In genomic region chr4:104656728-104657127, GRCm38 (mm10) we compare ENCODE assay signal across 15 mouse cellular contexts.
DNase-seq lines count a peak whose midpoint lies in the region; ATAC-seq lines count a peak whose summit lies in the region.
"Had no signal": no experiment of that assay in that cellular context is flagged by ENCODE, and none has a peak within 500 bp of the region (broad histone marks: within the 10 kb centered on the region; RNA-seq: fewer than 3 reads in every experiment).

No protein-coding gene starts in this region.

- no peak overlapping the region for H3K9ac ChIP-seq in kidney, embryonic 14.5 days (ENCODE audit: low read depth, low read length)
- no peak overlapping the region for H3K9ac ChIP-seq in heart, embryonic 13.5 days
- H3K9ac ChIP-seq: forebrain, embryonic 12.5 days; hindbrain, embryonic 13.5 days; neural tube, embryonic 15.5 days had no signal

- WGBS in kidney, embryonic 14.5 days, result 93% methylated on average over 7 of the region's 7 CpGs
- 47% methylated on average over 7 of the region's 7 CpGs for WGBS in heart, embryonic 13.5 days

- H3K36me3 ChIP-seq in kidney, embryonic 14.5 days (ENCODE audit: control insufficient read depth, insufficient read depth, low read length), result no peaks in the 10 kb centered on the region
- H3K36me3 ChIP-seq in heart, embryonic 13.5 days, result no peaks in the 10 kb centered on the region
- H3K36me3 ChIP-seq: forebrain, embryonic 12.5 days; hindbrain, embryonic 13.5 days; neural tube, embryonic 15.5 days had no signal

- no peaks in the 10 kb centered on the region for H3K9me3 ChIP-seq in kidney, embryonic 14.5 days (ENCODE audit: control insufficient read depth, low read length)
- no peaks in the 10 kb centered on the region for H3K9me3 ChIP-seq in heart, embryonic 13.5 days
- H3K9me3 ChIP-seq: forebrain, embryonic 12.5 days; hindbrain, embryonic 13.5 days; neural tube, embryonic 15.5 days had no signal

- no peaks in the 10 kb centered on the region for H3K4me1 ChIP-seq in kidney, embryonic 14.5 days (ENCODE audit: control insufficient read depth, insufficient read depth, low read length)
- H3K4me1 ChIP-seq in heart, embryonic 13.5 days, result peaks cover 19% of the 10 kb centered on the region
- H3K4me1 ChIP-seq: forebrain, embryonic 12.5 days; neural tube, embryonic 15.5 days had no signal

- no peaks in the 10 kb centered on the region for H3K27me3 ChIP-seq in kidney, embryonic 14.5 days (ENCODE audit: control insufficient read depth, insufficient read depth, low read length)
- no peaks in the 10 kb centered on the region for H3K27me3 ChIP-seq in heart, embryonic 13.5 days (replicated peaks)
- H3K27me3 ChIP-seq: forebrain, embryonic 12.5 days; hindbrain, embryonic 13.5 days; neural tube, embryonic 15.5 days had no signal

- H3K27ac ChIP-seq in kidney, embryonic 14.5 days (ENCODE audit: low read depth, low read length), result no peak overlapping the region
- peak overlapping the region; percentile 51; the same call in 1 of the 2 replicates for H3K27ac ChIP-seq in heart, embryonic 13.5 days (replicated peaks)
- H3K27ac ChIP-seq: forebrain, embryonic 12.5 days; hindbrain, embryonic 13.5 days; neural tube, embryonic 15.5 days had no signal

- H3K4me3 ChIP-seq in kidney, embryonic 14.5 days (ENCODE audit: low read length), result no peak overlapping the region
- no peak overlapping the region for H3K4me3 ChIP-seq in heart, embryonic 13.5 days
- H3K4me3 ChIP-seq: forebrain, embryonic 12.5 days; hindbrain, embryonic 13.5 days; neural tube, embryonic 15.5 days had no signal

- peak; percentile 4 to 28 for DNase-seq in kidney, adult 8-10 months
- DNase-seq in right cerebral cortex, adult 18-20 months, result peak; percentile 39
- no peak for DNase-seq in right cerebral cortex, postnatal 4 days
- DNase-seq in telencephalon, adult 2 months (ENCODE audit: low read depth, low spot score), result peak; percentile 86
- DNase-seq in cerebellum, postnatal 14 days, result no peak
- no peak for DNase-seq in cerebellum, adult 8-10 months
- DNase-seq: adrenal gland, postnatal 10 days; cerebellum, postnatal 36 days; gastrocnemius, postnatal 14 days had no signal

- H3K4me2 ChIP-seq in kidney, embryonic 14.5 days (replicated peaks; ENCODE audit: low read depth, low read length), result no peak overlapping the region
- peak overlapping the region; percentile 31 for H3K4me2 ChIP-seq in heart, embryonic 13.5 days
- H3K4me2 ChIP-seq: forebrain, embryonic 12.5 days; hindbrain, embryonic 13.5 days; neural tube, embryonic 15.5 days had no signal

- ATAC-seq in kidney, embryonic 14.5 days (ENCODE audit: low FRiP score, low TSS enrichment), result no peak
- no peak for ATAC-seq in heart, embryonic 13.5 days (ENCODE audit: extremely low read depth, insufficient number of reproducible peaks, low FRiP score, low TSS enrichment)
- ATAC-seq: intestine, postnatal 0 days had no signal

Comparison
In these comparisons a context has a peak if more than half of its experiments do, and no peak if none do; other contexts are left out.
1. DNase-seq: peak in kidney, adult 8-10 months (2 of 2), right cerebral cortex, adult 18-20 months (single experiment) and telencephalon, adult 2 months (single experiment); none in right cerebral cortex, postnatal 4 days (single experiment), cerebellum, postnatal 14 days (0 of 2) and cerebellum, adult 8-10 months (single experiment).